ENCODE assay signal across 18 mouse cellular contexts in genomic region chr5:142409169-142409568, GRCm38 (mm10). TPM values are rescaled to one million over a fixed set of nuclear protein-coding genes. Genes with fewer than 3 reads are reported as not detected.
DNase-seq lines count a peak whose midpoint lies in the region; ATAC-seq and TF ChIP-seq lines count a peak whose summit lies in the region.
"Had no signal": no experiment of that assay in that cellular context is flagged by ENCODE, and none has a peak within 500 bp of the region (broad histone marks: within the 10 kb centered on the region; RNA-seq: fewer than 3 reads in every experiment).

No protein-coding gene starts in this region.

- no peak for ATAC-seq in embryonic facial prominence, embryonic 13.5 days (ENCODE audit: insufficient number of reproducible peaks, insufficient read depth, low FRiP score, low TSS enrichment, low read depth)
- ATAC-seq in hindbrain, embryonic 14.5 days (ENCODE audit: low FRiP score): no peak
- ATAC-seq in hindbrain, embryonic 12.5 days (ENCODE audit: low FRiP score): no peak
- no peak for ATAC-seq in limb, embryonic 13.5 days (ENCODE audit: low FRiP score, low read depth)
- ATAC-seq: forebrain, embryonic 15.5 days; forebrain, postnatal 0 days had no signal

- peaks cover 23% of the 10 kb centered on the region for H3K36me3 ChIP-seq in embryonic facial prominence, embryonic 13.5 days
- H3K36me3 ChIP-seq in embryonic facial prominence, embryonic 10.5 days (replicated peaks): peaks cover 57% of the 10 kb centered on the region
- H3K36me3 ChIP-seq in hindbrain, embryonic 14.5 days (replicated peaks; ENCODE audit: control insufficient read depth, insufficient read depth): peaks cover 3% of the 10 kb centered on the region; the same call in 1 of the 2 replicates
- H3K36me3 ChIP-seq in hindbrain, embryonic 12.5 days: peaks cover 5% of the 10 kb centered on the region; the same call in 1 of the 2 replicates
- peaks cover 31% of the 10 kb centered on the region for H3K36me3 ChIP-seq in limb, embryonic 13.5 days
- peaks cover 65% of the 10 kb centered on the region for H3K36me3 ChIP-seq in midbrain, embryonic 10.5 days
- H3K36me3 ChIP-seq: forebrain, embryonic 15.5 days had no signal

- H3K9ac ChIP-seq in embryonic facial prominence, embryonic 13.5 days: no peak overlapping the region
- H3K9ac ChIP-seq in hindbrain, embryonic 14.5 days: 0 out of 2 replicates have a peak overlapping the region, but pooled peaks have one; percentile 20
- H3K9ac ChIP-seq in hindbrain, embryonic 12.5 days: no peak overlapping the region
- no peak overlapping the region for H3K9ac ChIP-seq in limb, embryonic 13.5 days
- H3K9ac ChIP-seq: forebrain, embryonic 12.5 days; forebrain, embryonic 15.5 days; forebrain, postnatal 0 days had no signal

- H3K27ac ChIP-seq in embryonic facial prominence, embryonic 13.5 days: peak overlapping the region; percentile 65; the same call in 1 of the 2 replicates
- no peak overlapping the region for H3K27ac ChIP-seq in embryonic facial prominence, embryonic 10.5 days (replicated peaks)
- no peak overlapping the region for H3K27ac ChIP-seq in hindbrain, embryonic 14.5 days
- no peak overlapping the region for H3K27ac ChIP-seq in hindbrain, embryonic 12.5 days
- H3K27ac ChIP-seq in limb, embryonic 13.5 days: 0 out of 2 replicates have a peak overlapping the region, but pooled peaks have one; percentile 7
- no peak overlapping the region for H3K27ac ChIP-seq in midbrain, embryonic 10.5 days (replicated peaks)
- H3K27ac ChIP-seq: forebrain, embryonic 12.5 days had no signal

- no peak overlapping the region for H3K4me2 ChIP-seq in embryonic facial prominence, embryonic 13.5 days
- H3K4me2 ChIP-seq in hindbrain, embryonic 14.5 days (replicated peaks): no peak overlapping the region
- H3K4me2 ChIP-seq in hindbrain, embryonic 12.5 days (replicated peaks): no peak overlapping the region
- H3K4me2 ChIP-seq in limb, embryonic 13.5 days (replicated peaks): no peak overlapping the region
- H3K4me2 ChIP-seq: forebrain, embryonic 12.5 days; forebrain, embryonic 15.5 days had no signal

- no peaks in the 10 kb centered on the region for H3K9me3 ChIP-seq in embryonic facial prominence, embryonic 13.5 days
- no peaks in the 10 kb centered on the region for H3K9me3 ChIP-seq in embryonic facial prominence, embryonic 10.5 days
- no peaks in the 10 kb centered on the region for H3K9me3 ChIP-seq in hindbrain, embryonic 14.5 days (ENCODE audit: control insufficient read depth, low read length)
- no peaks in the 10 kb centered on the region for H3K9me3 ChIP-seq in hindbrain, embryonic 12.5 days (replicated peaks)
- no peaks in the 10 kb centered on the region for H3K9me3 ChIP-seq in limb, embryonic 13.5 days
- H3K9me3 ChIP-seq in midbrain, embryonic 10.5 days (replicated peaks): no peaks in the 10 kb centered on the region
- H3K9me3 ChIP-seq: forebrain, embryonic 12.5 days; forebrain, embryonic 15.5 days had no signal

- no peak overlapping the region for H3K4me3 ChIP-seq in embryonic facial prominence, embryonic 13.5 days
- no peak overlapping the region for H3K4me3 ChIP-seq in embryonic facial prominence, embryonic 10.5 days
- no peak overlapping the region for H3K4me3 ChIP-seq in hindbrain, embryonic 14.5 days (replicated peaks; ENCODE audit: low read length)
- no peak overlapping the region for H3K4me3 ChIP-seq in hindbrain, embryonic 12.5 days
- H3K4me3 ChIP-seq in limb, embryonic 13.5 days: no peak overlapping the region
- H3K4me3 ChIP-seq in midbrain, embryonic 10.5 days: no peak overlapping the region
- H3K4me3 ChIP-seq: forebrain, embryonic 12.5 days; forebrain, embryonic 15.5 days had no signal

- H3K4me1 ChIP-seq in embryonic facial prominence, embryonic 13.5 days: peaks cover 85% of the 10 kb centered on the region
- H3K4me1 ChIP-seq in embryonic facial prominence, embryonic 10.5 days: peaks cover 91% of the 10 kb centered on the region
- peaks cover 32% of the 10 kb centered on the region for H3K4me1 ChIP-seq in hindbrain, embryonic 14.5 days (replicated peaks; ENCODE audit: control insufficient read depth, insufficient read depth, low read length)
- peaks cover 67% of the 10 kb centered on the region for H3K4me1 ChIP-seq in hindbrain, embryonic 12.5 days
- H3K4me1 ChIP-seq in limb, embryonic 13.5 days: peaks cover 63% of the 10 kb centered on the region
- peaks cover 77% of the 10 kb centered on the region for H3K4me1 ChIP-seq in midbrain, embryonic 10.5 days

- no peak for DNase-seq in embryonic facial prominence, embryonic 10.5 days (ENCODE audit: low spot score)
- no peak for DNase-seq in hindbrain, embryonic 14.5 days (ENCODE audit: low spot score)
- peak; percentile 61 for DNase-seq in brain, embryonic 14.5 days (ENCODE audit: low read depth)
- no peak for DNase-seq in midbrain, embryonic 10.5 days (ENCODE audit: low spot score)
- DNase-seq in neural tube, embryonic 10.5 days (ENCODE audit: extremely low spot score, low spot score): no peak
- DNase-seq: adrenal gland, adult 2 months; adrenal gland, postnatal 10 days; adrenal gland, postnatal 25 days; cerebellum, adult 11-12 months; cerebellum, adult 8-10 months; cerebellum, postnatal 10 days; cerebellum, postnatal 25 days; forebrain, postnatal 0 days had no signal

- 48% methylated on average over 6 of the region's 6 CpGs for WGBS in embryonic facial prominence, embryonic 13.5 days
- 59% methylated on average over 6 of the region's 6 CpGs for whole genome bisulfite sequencing in embryonic facial prominence, embryonic 10.5 days
- WGBS in hindbrain, embryonic 14.5 days: 71% methylated on average over 6 of the region's 6 CpGs
- 70% methylated on average over 6 of the region's 6 CpGs for WGBS in hindbrain, embryonic 12.5 days
- WGBS in limb, embryonic 13.5 days: 69% methylated on average over 6 of the region's 6 CpGs
- WGBS in midbrain, embryonic 10.5 days: 77% methylated on average over 6 of the region's 6 CpGs

- TF ChIP-seq CTCF in brain, embryonic 14.5 days (IDR thresholded peaks at IDR 0.05; ENCODE audit: borderline replicate concordance, extremely low read depth, insufficient read depth, insufficient read length): no peak

- no peak for TF ChIP-seq POLR2A in brain, embryonic 14.5 days (IDR thresholded peaks at IDR 0.05; ENCODE audit: borderline replicate concordance, extremely low read depth, insufficient read depth, insufficient read length, poor library complexity, severe bottlenecking)

- H3K27me3 ChIP-seq in embryonic facial prominence, embryonic 13.5 days: no peaks in the 10 kb centered on the region
- H3K27me3 ChIP-seq in embryonic facial prominence, embryonic 10.5 days (replicated peaks; ENCODE audit: low read depth, poor library complexity, severe bottlenecking): no peaks in the 10 kb centered on the region
- H3K27me3 ChIP-seq in hindbrain, embryonic 14.5 days (ENCODE audit: control insufficient read depth, insufficient read depth, low read length): no peaks in the 10 kb centered on the region
- H3K27me3 ChIP-seq in hindbrain, embryonic 12.5 days: no peaks in the 10 kb centered on the region
- no peaks in the 10 kb centered on the region for H3K27me3 ChIP-seq in limb, embryonic 13.5 days
- H3K27me3 ChIP-seq in midbrain, embryonic 10.5 days (ENCODE audit: low read depth, poor library complexity, severe bottlenecking): no peaks in the 10 kb centered on the region
- H3K27me3 ChIP-seq: forebrain, embryonic 12.5 days; forebrain, embryonic 15.5 days had no signal

RNA-seq across cellular contexts. Expression of gene Foxk1, which starts 7.9 kb away (rescaled TPM):
- polyA plus RNA-seq in embryonic facial prominence, embryonic 13.5 days (2015; fragmentation: Nextera tagmentation; extraction: Ambion mirVana): 5.0 and 6.3 TPM in 2 replicates
- 4.8 and 5.1 TPM in 2 replicates for polyA plus RNA-seq in embryonic facial prominence, embryonic 10.5 days (2016; fragmentation: Nextera tagmentation; extraction: Ambion mirVana)
- 5.4 and 5.9 TPM in 2 replicates for polyA plus RNA-seq in hindbrain, embryonic 14.5 days (2014; fragmentation: Nextera tagmentation; extraction: Ambion mirVana)
- polyA plus RNA-seq in hindbrain, embryonic 12.5 days (2016; fragmentation: Nextera tagmentation; extraction: Ambion mirVana): 7.9 and 8.8 TPM in 2 replicates
- 12.5 and 22.1 TPM in 2 replicates for polyA plus RNA-seq in brain, embryonic 14.5 days (2012; rRNA removed)
- 6.3 and 6.6 TPM in 2 replicates for polyA plus RNA-seq in limb, embryonic 13.5 days (2015; fragmentation: Nextera tagmentation; extraction: Ambion mirVana)
- polyA plus RNA-seq in midbrain, embryonic 10.5 days (2016; fragmentation: Nextera tagmentation; extraction: Ambion mirVana): 3.7 and 5.3 TPM in 2 replicates

RNA-seq across cellular contexts. Expression of gene Ap5z1, which starts 54.6 kb away (rescaled TPM):
- 8.9 and 9.7 TPM in 2 replicates for polyA plus RNA-seq in embryonic facial prominence, embryonic 13.5 days (2015; fragmentation: Nextera tagmentation; extraction: Ambion mirVana)
- polyA plus RNA-seq in embryonic facial prominence, embryonic 10.5 days (2016; fragmentation: Nextera tagmentation; extraction: Ambion mirVana): 14.1 and 14.8 TPM in 2 replicates
- polyA plus RNA-seq in hindbrain, embryonic 14.5 days (2014; fragmentation: Nextera tagmentation; extraction: Ambion mirVana): 12.6 and 12.9 TPM in 2 replicates
- 14.9 and 15.6 TPM in 2 replicates for polyA plus RNA-seq in hindbrain, embryonic 12.5 days (2016; fragmentation: Nextera tagmentation; extraction: Ambion mirVana)
- 26.2 and 35.1 TPM in 2 replicates for polyA plus RNA-seq in brain, embryonic 14.5 days (2012; rRNA removed)
- polyA plus RNA-seq in limb, embryonic 13.5 days (2015; fragmentation: Nextera tagmentation; extraction: Ambion mirVana): 7.9 and 8.1 TPM in 2 replicates
- polyA plus RNA-seq in midbrain, embryonic 10.5 days (2016; fragmentation: Nextera tagmentation; extraction: Ambion mirVana): 12.3 and 14.6 TPM in 2 replicates

Comparison
In these comparisons a context has a peak if more than half of its experiments do, and no peak if none do; other contexts are left out.
1. H3K27ac ChIP-seq: peak in embryonic facial prominence, embryonic 13.5 days (single experiment) and limb, embryonic 13.5 days (single experiment); none in embryonic facial prominence, embryonic 10.5 days (single experiment), hindbrain, embryonic 14.5 days (single experiment), hindbrain, embryonic 12.5 days (single experiment) and midbrain, embryonic 10.5 days (single experiment).